Mouse (Mus musculus): ENCODE results near the gene Tshr.
"Not testable (repeated sequence)": the region's sequence is repeated elsewhere in the genome, so short reads cannot be mapped to it uniquely, and the experiment has no call there.

Gene Tshr

GRCm38 (mm10) chr12:91585815-91586214 lies 201.5 kb downstream of the Tshr start:
- not testable (repeated sequence) for DNase-seq (ENCODE audit: extremely low read depth, insufficient read length, low spot score)

- no peak for DNase-seq (ENCODE audit: extremely low read depth, insufficient read length, low spot score)
Measured at GRCm38 (mm10) chr12:91587077-91587476, 202.7 kb downstream of the Tshr start.

GRCm38 (mm10) chr12:91587491-91588033 lies 203.2 kb downstream of the Tshr start:
- no peak for DNase-seq (ENCODE audit: extremely low read depth, insufficient read length, low spot score)

GRCm38 (mm10) chr12:91588176-91588669 lies 203.9 kb downstream of the Tshr start:
- DNase-seq (ENCODE audit: extremely low read depth, insufficient read length, low spot score): peak; percentile 88

- DNase-seq (ENCODE audit: extremely low read depth, insufficient read length, low spot score): peak; percentile 57
Measured at GRCm38 (mm10) chr12:91588670-91589541, 204.5 kb downstream of the Tshr start.

GRCm38 (mm10) chr12:91589542-91589846 lies 205.1 kb downstream of the Tshr start:
- no peak for DNase-seq (ENCODE audit: extremely low read depth, insufficient read length, low spot score)

- DNase-seq (ENCODE audit: extremely low read depth, insufficient read length, low spot score): peak; percentile 93
Measured at GRCm38 (mm10) chr12:91589847-91590690, 205.7 kb downstream of the Tshr start, which contains the start of gene Gtf2a1. Gtf2a1 (minus strand) TSS chr12:91590487.

- DNase-seq (ENCODE audit: extremely low read depth, insufficient read length, low spot score): peak; percentile 55
Measured at GRCm38 (mm10) chr12:91590716-91591115, 206.4 kb downstream of the Tshr start.

- DNase-seq (ENCODE audit: extremely low read depth, insufficient read length, low spot score): no peak
Measured at GRCm38 (mm10) chr12:91591191-91591590, 206.8 kb downstream of the Tshr start.

- no peak for DNase-seq (ENCODE audit: extremely low read depth, insufficient read length, low spot score)
Measured at GRCm38 (mm10) chr12:91592128-91592527, 207.8 kb downstream of the Tshr start.
